Mouse (Mus musculus): ENCODE data around the gene Egfem1. TPM values are rescaled to one million over a fixed set of nuclear protein-coding genes. Genes with fewer than 3 reads are reported as not detected.

Gene Egfem1
- polyA plus RNA-seq, 1 experiment = 12.9 TPM

GRCm38 (mm10) chr3:29236517-29236916, 154.7 kb downstream of the Egfem1 start:
- TF ChIP-seq CTCF (IDR thresholded peaks at IDR 0.05; ENCODE audit: extremely low read depth, insufficient read depth, low read length) = no peak
- no peaks in the 10 kb centered on the region for H3K4me1 ChIP-seq (ENCODE audit: control insufficient read depth, insufficient read depth, low read length)
- H3K4me3 ChIP-seq (ENCODE audit: insufficient read depth, low read length) = no peak overlapping the region

GRCm38 (mm10) chr3:29243600-29243999, 161.8 kb downstream of the Egfem1 start:
- no peaks in the 10 kb centered on the region for H3K4me1 ChIP-seq (ENCODE audit: control insufficient read depth, insufficient read depth, low read length)
- TF ChIP-seq POLR2A (IDR thresholded peaks at IDR 0.05; ENCODE audit: extremely low read depth, insufficient read depth, low read length) (no peak), CTCF (IDR thresholded peaks at IDR 0.05; ENCODE audit: extremely low read depth, insufficient read depth, low read length) (no peak)
- no peak overlapping the region for H3K4me3 ChIP-seq (ENCODE audit: insufficient read depth, low read length)
- no peak overlapping the region for H3K27ac ChIP-seq (ENCODE audit: insufficient read depth, low read length)

More at GRCm38 (mm10) chr3:29236517-29236916, 154.7 kb downstream of the Egfem1 start:
- no peak overlapping the region for H3K27ac ChIP-seq (ENCODE audit: insufficient read depth, low read length)

- Histone ChIP-seq H3K4me1 (ENCODE audit: control insufficient read depth, insufficient read depth, low read length) (no peaks in the 10 kb centered on the region), H3K4me3 (ENCODE audit: insufficient read depth, low read length) (no peak overlapping the region), H3K27ac (ENCODE audit: insufficient read depth, low read length) (no peak overlapping the region)
- TF ChIP-seq CTCF (IDR thresholded peaks at IDR 0.05; ENCODE audit: extremely low read depth, insufficient read depth, low read length) = no peak
- TF ChIP-seq POLR2A (IDR thresholded peaks at IDR 0.05; ENCODE audit: extremely low read depth, insufficient read depth, low read length) = no peak
Measured at GRCm38 (mm10) chr3:29291633-29292032, 209.8 kb downstream of the Egfem1 start.

- Histone ChIP-seq H3K4me3 (ENCODE audit: insufficient read depth, low read length) (no peak overlapping the region), H3K4me1 (ENCODE audit: control insufficient read depth, insufficient read depth, low read length) (no peaks in the 10 kb centered on the region), H3K27ac (ENCODE audit: insufficient read depth, low read length) (no peak overlapping the region)
- TF ChIP-seq POLR2A (IDR thresholded peaks at IDR 0.05; ENCODE audit: extremely low read depth, insufficient read depth, low read length) (no peak), CTCF (IDR thresholded peaks at IDR 0.05; ENCODE audit: extremely low read depth, insufficient read depth, low read length) (no peak)
Measured at GRCm38 (mm10) chr3:29292251-29292650, 210.4 kb downstream of the Egfem1 start.

- no peak overlapping the region for H3K27ac ChIP-seq (ENCODE audit: insufficient read depth, low read length)
- no peak for TF ChIP-seq POLR2A (IDR thresholded peaks at IDR 0.05; ENCODE audit: extremely low read depth, insufficient read depth, low read length)
- no peak for TF ChIP-seq CTCF (IDR thresholded peaks at IDR 0.05; ENCODE audit: extremely low read depth, insufficient read depth, low read length)
Measured at GRCm38 (mm10) chr3:29293230-29293629, 211.4 kb downstream of the Egfem1 start.

GRCm38 (mm10) chr3:29342223-29342791, 260.5 kb downstream of the Egfem1 start:
- no peak overlapping the region for H3K27ac ChIP-seq (ENCODE audit: insufficient read depth, low read length)
- no peak for TF ChIP-seq CTCF (IDR thresholded peaks at IDR 0.05; ENCODE audit: extremely low read depth, insufficient read depth, low read length)
- TF ChIP-seq POLR2A (IDR thresholded peaks at IDR 0.05; ENCODE audit: extremely low read depth, insufficient read depth, low read length) = no peak

More at GRCm38 (mm10) chr3:29293230-29293629, 211.4 kb downstream of the Egfem1 start:
- Histone ChIP-seq H3K4me1 (ENCODE audit: control insufficient read depth, insufficient read depth, low read length) (no peaks in the 10 kb centered on the region), H3K4me3 (ENCODE audit: insufficient read depth, low read length) (no peak overlapping the region)

GRCm38 (mm10) chr3:29345805-29346204, 264.0 kb downstream of the Egfem1 start:
- no peak for TF ChIP-seq CTCF (IDR thresholded peaks at IDR 0.05; ENCODE audit: extremely low read depth, insufficient read depth, low read length)
- TF ChIP-seq POLR2A (IDR thresholded peaks at IDR 0.05; ENCODE audit: extremely low read depth, insufficient read depth, low read length) = no peak
- H3K4me3 ChIP-seq (ENCODE audit: insufficient read depth, low read length) = no peak overlapping the region
- peaks cover 2% of the 10 kb centered on the region; the same call in 1 of the 2 replicates for H3K4me1 ChIP-seq (ENCODE audit: control insufficient read depth, insufficient read depth, low read length)
- no peak overlapping the region for H3K27ac ChIP-seq (ENCODE audit: insufficient read depth, low read length)

More at GRCm38 (mm10) chr3:29342223-29342791, 260.5 kb downstream of the Egfem1 start:
- H3K4me3 ChIP-seq (ENCODE audit: insufficient read depth, low read length) = no peak overlapping the region
- H3K4me1 ChIP-seq (ENCODE audit: control insufficient read depth, insufficient read depth, low read length) = no peaks in the 10 kb centered on the region

- Histone ChIP-seq H3K4me3 (ENCODE audit: insufficient read depth, low read length) (no peak overlapping the region), H3K4me1 (ENCODE audit: control insufficient read depth, insufficient read depth, low read length) (no peaks in the 10 kb centered on the region), H3K27ac (ENCODE audit: insufficient read depth, low read length) (no peak overlapping the region)
- TF ChIP-seq CTCF (IDR thresholded peaks at IDR 0.05; ENCODE audit: extremely low read depth, insufficient read depth, low read length) (no peak), POLR2A (IDR thresholded peaks at IDR 0.05; ENCODE audit: extremely low read depth, insufficient read depth, low read length) (no peak)
Measured at GRCm38 (mm10) chr3:29366907-29367306, 285.1 kb downstream of the Egfem1 start.

- H3K4me3 ChIP-seq (ENCODE audit: insufficient read depth, low read length) = no peak overlapping the region
- H3K4me1 ChIP-seq (ENCODE audit: control insufficient read depth, insufficient read depth, low read length) = no peaks in the 10 kb centered on the region
- no peak overlapping the region for H3K27ac ChIP-seq (ENCODE audit: insufficient read depth, low read length)
- no peak for TF ChIP-seq CTCF (IDR thresholded peaks at IDR 0.05; ENCODE audit: extremely low read depth, insufficient read depth, low read length)
- no peak for TF ChIP-seq POLR2A (IDR thresholded peaks at IDR 0.05; ENCODE audit: extremely low read depth, insufficient read depth, low read length)
Measured at GRCm38 (mm10) chr3:29370519-29370918, 288.7 kb downstream of the Egfem1 start.

- H3K27ac ChIP-seq (ENCODE audit: insufficient read depth, low read length) = no peak overlapping the region
- no peaks in the 10 kb centered on the region for H3K4me1 ChIP-seq (ENCODE audit: control insufficient read depth, insufficient read depth, low read length)
- H3K4me3 ChIP-seq (ENCODE audit: insufficient read depth, low read length) = no peak overlapping the region
- TF ChIP-seq CTCF (IDR thresholded peaks at IDR 0.05; ENCODE audit: extremely low read depth, insufficient read depth, low read length) (no peak), POLR2A (IDR thresholded peaks at IDR 0.05; ENCODE audit: extremely low read depth, insufficient read depth, low read length) (no peak)
Measured at GRCm38 (mm10) chr3:29381255-29381654, 299.4 kb downstream of the Egfem1 start.

Measured in cortical plate, adult 2 months (tissue).